Mouse (Mus musculus) thymus, adult 2 months (tissue): ENCODE results near the gene Klre1.

ENCODE experiments used
- CTCF ChIP-seq: fragments of 200-500 bp; IDR thresholded peaks from 2 replicates; pipeline ENCODE4 v1.5.1; 2012; ENCODE audit warnings: mild to moderate bottlenecking, control low read depth, low read length, moderate library complexity, borderline replicate concordance; ENCODE audit not compliant: control insufficient read depth, poor library complexity, insufficient read depth; ENCODE audit errors: extremely low read depth
- POLR2A ChIP-seq: fragments of 200-500 bp; IDR thresholded peaks from 2 replicates; pipeline ENCODE4 v1.6.1; 2012; ENCODE audit warnings: mild to moderate bottlenecking, low read length, control low read depth, moderate library complexity; ENCODE audit not compliant: control insufficient read depth, poor library complexity, insufficient read depth; ENCODE audit errors: extremely low read depth

GRCm38 (mm10) chr6:129538555-129538954, 39.1 kb upstream of the Klre1 start:
- TF ChIP-seq POLR2A: no peak
- TF ChIP-seq CTCF: no peak
